Mouse (Mus musculus): ENCODE measurements around the gene Isy1. TPM values are rescaled to one million over a fixed set of nuclear protein-coding genes. Genes with fewer than 3 reads are reported as not detected.

Gene Isy1
- polyA plus RNA-seq, 1 experiment from 2014 or later = 21.4 TPM

GRCm38 (mm10) chr6:87808521-87808920, 30.1 kb downstream of the Isy1 start:
- H3K27ac ChIP-seq (ENCODE audit: low read length) = no peak overlapping the region
- H3K36me3 ChIP-seq (ENCODE audit: insufficient read depth, low read length) = no peaks in the 10 kb centered on the region
- no peak for DNase-seq (ENCODE audit: low spot score)
- no peaks in the 10 kb centered on the region for H3K9me3 ChIP-seq (ENCODE audit: low read length)
- no peaks in the 10 kb centered on the region for H3K27me3 ChIP-seq (replicated peaks; ENCODE audit: insufficient read depth, low read length)
- no peak overlapping the region for H3K9ac ChIP-seq (replicated peaks; ENCODE audit: low read depth)
- H3K4me2 ChIP-seq (replicated peaks; ENCODE audit: low read depth, low read length) = no peak overlapping the region
- H3K4me1 ChIP-seq (ENCODE audit: insufficient read depth, low read depth, low read length) = peaks cover 6% of the 10 kb centered on the region; the same call in 1 of the 2 replicates
- H3K4me3 ChIP-seq (ENCODE audit: low read depth, low read length) = no peak overlapping the region
- TF ChIP-seq EP300 (IDR thresholded peaks at IDR 0.05) (no peak), CTCF (IDR thresholded peaks at IDR 0.05) (no peak)
- WGBS = 81% methylated on average over 3 of the region's 3 CpGs
- no peak for ATAC-seq

GRCm38 (mm10) chr6:87807735-87808440, 30.7 kb downstream of the Isy1 start:
- no peak for DNase-seq (ENCODE audit: low spot score)
- H3K36me3 ChIP-seq (ENCODE audit: insufficient read depth, low read length) = no peaks in the 10 kb centered on the region
- no peaks in the 10 kb centered on the region for H3K9me3 ChIP-seq (ENCODE audit: low read length)
- peaks cover 6% of the 10 kb centered on the region; the same call in 1 of the 2 replicates for H3K4me1 ChIP-seq (ENCODE audit: insufficient read depth, low read depth, low read length)
- H3K27ac ChIP-seq (ENCODE audit: low read length) = no peak overlapping the region
- no peak overlapping the region for H3K4me2 ChIP-seq (replicated peaks; ENCODE audit: low read depth, low read length)
- WGBS = 76% methylated on average over 4 of the region's 4 CpGs
- no peak overlapping the region for H3K4me3 ChIP-seq (ENCODE audit: low read depth, low read length)
- TF ChIP-seq CTCF (IDR thresholded peaks at IDR 0.05) (no peak), EP300 (IDR thresholded peaks at IDR 0.05) (no peak)
- ATAC-seq = no peak
- H3K9ac ChIP-seq (replicated peaks; ENCODE audit: low read depth) = no peak overlapping the region
- H3K27me3 ChIP-seq (replicated peaks; ENCODE audit: insufficient read depth, low read length) = no peaks in the 10 kb centered on the region

GRCm38 (mm10) chr6:87806857-87807256, 31.7 kb downstream of the Isy1 start:
- H3K9ac ChIP-seq (replicated peaks; ENCODE audit: low read depth) = no peak overlapping the region
- H3K27ac ChIP-seq (ENCODE audit: low read length) = no peak overlapping the region
- no peak for ATAC-seq
- no peaks in the 10 kb centered on the region for H3K36me3 ChIP-seq (ENCODE audit: insufficient read depth, low read length)
- no peak; the same call in 1 of the 2 replicates for TF ChIP-seq CTCF (IDR thresholded peaks at IDR 0.05)
- H3K4me2 ChIP-seq (replicated peaks; ENCODE audit: low read depth, low read length) = no peak overlapping the region
- H3K4me3 ChIP-seq (ENCODE audit: low read depth, low read length) = no peak overlapping the region
- WGBS = 40% methylated on average over 2 of the region's 2 CpGs
- no peaks in the 10 kb centered on the region for H3K9me3 ChIP-seq (ENCODE audit: low read length)
- H3K27me3 ChIP-seq (replicated peaks; ENCODE audit: insufficient read depth, low read length) = no peaks in the 10 kb centered on the region
- DNase-seq (ENCODE audit: low spot score) = no peak
- peaks cover 6% of the 10 kb centered on the region; the same call in 1 of the 2 replicates for H3K4me1 ChIP-seq (ENCODE audit: insufficient read depth, low read depth, low read length)

- peak; percentile 50 for TF ChIP-seq CTCF (IDR thresholded peaks at IDR 0.05)
- no peak for TF ChIP-seq EP300 (IDR thresholded peaks at IDR 0.05)
- DNase-seq (ENCODE audit: low spot score) (peak; percentile 47), ATAC-seq (peak; percentile 37; the same call in 1 of the 2 replicates)
- Histone ChIP-seq H3K4me2 (replicated peaks; ENCODE audit: low read depth, low read length) (no peak overlapping the region), H3K4me3 (ENCODE audit: low read depth, low read length) (no peak overlapping the region), H3K4me1 (ENCODE audit: insufficient read depth, low read depth, low read length) (peaks cover 6% of the 10 kb centered on the region; the same call in 1 of the 2 replicates), H3K9me3 (ENCODE audit: low read length) (no peaks in the 10 kb centered on the region), H3K27me3 (replicated peaks; ENCODE audit: insufficient read depth, low read length) (no peaks in the 10 kb centered on the region), H3K36me3 (ENCODE audit: insufficient read depth, low read length) (no peaks in the 10 kb centered on the region), H3K9ac (replicated peaks; ENCODE audit: low read depth) (no peak overlapping the region), H3K27ac (ENCODE audit: low read length) (no peak overlapping the region)
- 46% methylated on average over 2 of the region's 2 CpGs for WGBS
These were observed 32.6 kb downstream of the Isy1 start for GRCm38 (mm10) chr6:87806028-87806427.

- Histone ChIP-seq H3K36me3 (ENCODE audit: insufficient read depth, low read length) (no peaks in the 10 kb centered on the region), H3K4me3 (ENCODE audit: low read depth, low read length) (no peak overlapping the region), H3K4me1 (ENCODE audit: insufficient read depth, low read depth, low read length) (peaks cover 6% of the 10 kb centered on the region; the same call in 1 of the 2 replicates), H3K27me3 (replicated peaks; ENCODE audit: insufficient read depth, low read length) (no peaks in the 10 kb centered on the region), H3K4me2 (replicated peaks; ENCODE audit: low read depth, low read length) (no peak overlapping the region), H3K9ac (replicated peaks; ENCODE audit: low read depth) (no peak overlapping the region), H3K9me3 (ENCODE audit: low read length) (no peaks in the 10 kb centered on the region), H3K27ac (ENCODE audit: low read length) (no peak overlapping the region)
- no peak for DNase-seq (ENCODE audit: low spot score)
- TF ChIP-seq CTCF (IDR thresholded peaks at IDR 0.05) (no peak), EP300 (IDR thresholded peaks at IDR 0.05) (no peak)
- 87% methylated on average over 7 of the region's 7 CpGs for WGBS
- ATAC-seq = no peak
These were observed 33.1 kb downstream of the Isy1 start for GRCm38 (mm10) chr6:87805448-87805847.

GRCm38 (mm10) chr6:87804886-87805285, 33.7 kb downstream of the Isy1 start:
- no peak overlapping the region for H3K4me3 ChIP-seq (ENCODE audit: low read depth, low read length)
- H3K36me3 ChIP-seq (ENCODE audit: insufficient read depth, low read length) = no peaks in the 10 kb centered on the region
- H3K9ac ChIP-seq (replicated peaks; ENCODE audit: low read depth) = no peak overlapping the region
- H3K4me1 ChIP-seq (ENCODE audit: insufficient read depth, low read depth, low read length) = peaks cover 6% of the 10 kb centered on the region; the same call in 1 of the 2 replicates
- no peaks in the 10 kb centered on the region for H3K27me3 ChIP-seq (replicated peaks; ENCODE audit: insufficient read depth, low read length)
- 73% methylated on average over 7 of the region's 7 CpGs for WGBS
- H3K9me3 ChIP-seq (ENCODE audit: low read length) = no peaks in the 10 kb centered on the region
- no peak for TF ChIP-seq CTCF (IDR thresholded peaks at IDR 0.05)
- TF ChIP-seq EP300 (IDR thresholded peaks at IDR 0.05) = no peak
- no peak for ATAC-seq
- H3K27ac ChIP-seq (ENCODE audit: low read length) = no peak overlapping the region
- no peak for DNase-seq (ENCODE audit: low spot score)
- no peak overlapping the region for H3K4me2 ChIP-seq (replicated peaks; ENCODE audit: low read depth, low read length)
